Mouse (Mus musculus) limb, embryonic 14.5 days (tissue): ENCODE measurements around the gene Lrp6. TPM values are rescaled to one million over a fixed set of nuclear protein-coding genes. Genes with fewer than 3 reads are reported as not detected.

Experiments
- ATAC-seq: fragments of 200-750 bp; cut with Nextera tagmentation; 2 replicates; pipeline ENCODE4 v1.8.0; 2017; ENCODE audit warnings: low read depth, moderate number of reproducible peaks, moderate TSS enrichment; ENCODE audit not compliant: low FRiP score
- DNase-seq: peaks from one replicate; pipeline ENCODE4 v3.0.0-alpha.2; 2015; ENCODE audit warnings: low spot score
- H3K27ac ChIP-seq: fragments of 300-500 bp; sonication (generic); replicated peaks from 2 replicates; pipeline ENCODE4 v1.5.1; 2014; ENCODE audit warnings: low read depth, mild to moderate bottlenecking, low read length, moderate library complexity, mixed read lengths
- H3K27me3 ChIP-seq: fragments of 300-500 bp; sonication (generic); 2 replicates; pipeline ENCODE4 v1.6.1; 2014; ENCODE audit warnings: low read length, mixed read lengths; ENCODE audit not compliant: control insufficient read depth, insufficient read depth
- H3K36me3 ChIP-seq: fragments of 300-500 bp; sonication (generic); 2 replicates; pipeline ENCODE4 v1.6.1; 2014; ENCODE audit warnings: mild to moderate bottlenecking, low read length, moderate library complexity, mixed read lengths; ENCODE audit not compliant: control insufficient read depth, insufficient read depth
- H3K4me1 ChIP-seq: fragments of 300-500 bp; sonication (generic); 2 replicates; pipeline ENCODE4 v1.6.1; 2014; ENCODE audit warnings: antibody characterized with exemption, low read length, mixed read lengths; ENCODE audit not compliant: control insufficient read depth, insufficient read depth
- H3K4me2 ChIP-seq: fragments of 300-500 bp; sonication (generic); replicated peaks from 2 replicates; pipeline ENCODE4 v1.6.1; 2014; ENCODE audit warnings: low read depth, mild to moderate bottlenecking, low read length, moderate library complexity; ENCODE audit not compliant: severe bottlenecking
- H3K4me3 ChIP-seq: fragments of 300-500 bp; sonication (generic); replicated peaks from 2 replicates; pipeline ENCODE4 v1.5.1; 2014; ENCODE audit warnings: low read length
- H3K9ac ChIP-seq: fragments of 300-500 bp; sonication (generic); 2 replicates; pipeline ENCODE4 v1.6.1; 2014; ENCODE audit warnings: mild to moderate bottlenecking, low read depth, low read length, moderate library complexity; ENCODE audit not compliant: severe bottlenecking
- H3K9me3 ChIP-seq: fragments of 300-500 bp; sonication (generic); 2 replicates; pipeline ENCODE4 v1.6.1; 2016; ENCODE audit warnings: low read length; ENCODE audit not compliant: control insufficient read depth
- POLR2A ChIP-seq: fragments of 200-500 bp; IDR thresholded peaks from 2 replicates; pipeline ENCODE4 v1.8.0; 2012; ENCODE audit warnings: inconsistent platforms, mild to moderate bottlenecking, moderate library complexity, borderline replicate concordance; ENCODE audit not compliant: insufficient read depth, insufficient read length; ENCODE audit errors: extremely low read depth
- WGBS: fragments of 180-500 bp; shearing (Covaris S2); extraction: QIAGEN DNeasy Blood & Tissue Kit; methylation state at CpG from one replicate; pipeline ENCODE4 v1.1.7; 2014; 5-methylcytosine and 5-hydroxymethylcytosine counted together
- polyA plus RNA-seq, 2 experiments: library from polyadenylated mRNA; depleted of rRNA in 1 of 2; stranded (reverse) in 1 of 2; unstranded in 1 of 2; fragments of >200 nt; fragmentation: Nextera tagmentation in 1 of 2; extraction: Ambion mirVana in 1 of 2; gene quantifications; 2 replicates each; pipeline versions ENCODE4 v1.2.1 to v1.2.3; 2012 to 2014

Lrp6 gene
- polyA plus RNA-seq, 2 experiments, result 39.5 to 42.7 TPM

- no peak overlapping the region for H3K4me3 ChIP-seq
- TF ChIP-seq POLR2A, result no peak
- H3K9ac ChIP-seq, result no peak overlapping the region
- peaks cover 12% of the 10 kb centered on the region for H3K4me1 ChIP-seq
- no peak for ATAC-seq
- H3K27me3 ChIP-seq, result no peaks in the 10 kb centered on the region
- no peak for DNase-seq
- H3K9me3 ChIP-seq, result no peaks in the 10 kb centered on the region
- H3K27ac ChIP-seq, result no peak overlapping the region
- no peak overlapping the region for H3K4me2 ChIP-seq
- H3K36me3 ChIP-seq, result peaks cover 21% of the 10 kb centered on the region
These were observed 68.2 kb downstream of the Lrp6 start for GRCm38 (mm10) chr6:134498518-134498917.

GRCm38 (mm10) chr6:134494828-134495698, 71.7 kb downstream of the Lrp6 start:
- no peak overlapping the region for H3K27ac ChIP-seq
- no peak overlapping the region for H3K9ac ChIP-seq
- no peak overlapping the region for H3K4me3 ChIP-seq
- no peak for TF ChIP-seq POLR2A
- H3K36me3 ChIP-seq, result 0 out of 2 replicates have a peak, but pooled peaks cover 9% of the 10 kb centered on the region
- no peaks in the 10 kb centered on the region for H3K27me3 ChIP-seq
- H3K4me1 ChIP-seq, result peaks cover 5% of the 10 kb centered on the region; the same call in 1 of the 2 replicates
- no peaks in the 10 kb centered on the region for H3K9me3 ChIP-seq
- H3K4me2 ChIP-seq, result no peak overlapping the region
- DNase-seq, result peak; percentile 76
- 71% methylated on average over 8 of the region's 8 CpGs for WGBS
- ATAC-seq, result no peak

- Histone ChIP-seq H3K27ac (no peak overlapping the region), H3K4me1 (peaks cover 5% of the 10 kb centered on the region; the same call in 1 of the 2 replicates), H3K9me3 (no peaks in the 10 kb centered on the region), H3K4me2 (no peak overlapping the region), H3K27me3 (no peaks in the 10 kb centered on the region), H3K36me3 (peaks cover 33% of the 10 kb centered on the region), H3K4me3 (no peak overlapping the region), H3K9ac (no peak overlapping the region)
- ATAC-seq, result no peak
- WGBS, result 86% methylated on average over 9 of the region's 9 CpGs
- TF ChIP-seq POLR2A, result no peak
- DNase-seq, result no peak
These were observed 77.1 kb downstream of the Lrp6 start for GRCm38 (mm10) chr6:134489637-134490036.

- Histone ChIP-seq H3K27ac (no peak overlapping the region), H3K4me1 (peaks cover 2% of the 10 kb centered on the region; the same call in 1 of the 2 replicates), H3K9me3 (no peaks in the 10 kb centered on the region), H3K4me2 (no peak overlapping the region), H3K9ac (no peak overlapping the region), H3K27me3 (no peaks in the 10 kb centered on the region), H3K4me3 (no peak overlapping the region), H3K36me3 (peaks cover 39% of the 10 kb centered on the region)
- DNase-seq (no peak), ATAC-seq (no peak)
- 92% methylated on average over 4 of the region's 4 CpGs for WGBS
- TF ChIP-seq POLR2A, result no peak
These were observed 77.6 kb downstream of the Lrp6 start for GRCm38 (mm10) chr6:134489130-134489529.

GRCm38 (mm10) chr6:134486318-134486717, 80.4 kb downstream of the Lrp6 start:
- Histone ChIP-seq H3K9me3 (no peaks in the 10 kb centered on the region), H3K27ac (no peak overlapping the region), H3K4me1 (no peaks in the 10 kb centered on the region), H3K27me3 (no peaks in the 10 kb centered on the region), H3K9ac (no peak overlapping the region), H3K4me3 (no peak overlapping the region), H3K4me2 (no peak overlapping the region), H3K36me3 (peaks cover 51% of the 10 kb centered on the region)
- 96% methylated on average over 9 of the region's 9 CpGs for WGBS
- DNase-seq, result no peak
- ATAC-seq, result no peak
- TF ChIP-seq POLR2A, result no peak
